Mouse (Mus musculus): ENCODE measurements around the gene Ddx19a. TPM values are rescaled to one million over a fixed set of nuclear protein-coding genes. Genes with fewer than 3 reads are reported as not detected.
"Not testable (repeated sequence)": the region's sequence is repeated elsewhere in the genome, so short reads cannot be mapped to it uniquely, and the experiment has no call there.

Ddx19a gene
- total RNA-seq, 2 experiments from 2014 or later, result 39.2 to 41.1 TPM

GRCm38 (mm10) chr8:110940682-110941452, 56.7 kb downstream of the Ddx19a start:
- intact Hi-C loops (cut with DNase I), result no loop called here
- no peak for DNase-seq

- intact Hi-C loops (cut with DNase I), result loop anchor here (2.0 kb wide), 1 partner anchor 26 kb away; no protein-coding TSS in a partner anchor
- peak; percentile 78 to 79 for DNase-seq
Measured at GRCm38 (mm10) chr8:110938882-110939589, 58.6 kb downstream of the Ddx19a start.

GRCm38 (mm10) chr8:110936217-110936616, 61.4 kb downstream of the Ddx19a start:
- intact Hi-C loops (cut with DNase I), result no loop called here
- peak in 1 of 2 experiments; percentile 50 for DNase-seq

GRCm38 (mm10) chr8:110933272-110933671, 64.3 kb downstream of the Ddx19a start:
- intact Hi-C loops (cut with DNase I), result no loop called here
- no peak for DNase-seq

- intact Hi-C loops (cut with DNase I), result no loop called here
- no peak for DNase-seq
Measured at GRCm38 (mm10) chr8:110932444-110932843, 65.2 kb downstream of the Ddx19a start.

- intact Hi-C loops (cut with DNase I), result no loop called here
- DNase-seq, result peak; percentile 93 to 95
Measured at GRCm38 (mm10) chr8:110931176-110931939, 66.2 kb downstream of the Ddx19a start.

GRCm38 (mm10) chr8:110929672-110930071, 67.9 kb downstream of the Ddx19a start:
- not testable (repeated sequence) for DNase-seq
- intact Hi-C loops (cut with DNase I), result loop anchor here (1.0 kb wide), 1 partner anchor 9 kb away; no protein-coding TSS in a partner anchor

- DNase-seq, result no peak
- intact Hi-C loops (cut with DNase I), result loop anchor here (1.0 kb wide), 1 partner anchor 9 kb away; no protein-coding TSS in a partner anchor
Measured at GRCm38 (mm10) chr8:110929066-110929465, 68.5 kb downstream of the Ddx19a start.

- no peak for DNase-seq
- intact Hi-C loops (cut with DNase I), result no loop called here
Measured at GRCm38 (mm10) chr8:110928435-110928834, 69.2 kb downstream of the Ddx19a start.

GRCm38 (mm10) chr8:110926690-110927089, 70.9 kb downstream of the Ddx19a start:
- DNase-seq, result no peak
- intact Hi-C loops (cut with DNase I), result no loop called here

GRCm38 (mm10) chr8:110925691-110926140, 71.9 kb downstream of the Ddx19a start:
- intact Hi-C loops (cut with DNase I), result no loop called here
- no peak for DNase-seq

Small RNA genes within 50 kb of the gene (microRNA-seq; reads per million reads assigned to microRNA genes)
- gene Gm24103, result 0 reads per million in 2 experiments
- 0.24 to 0.70 reads per million in 2 experiments for gene Mir3473d

Other genes with a start within 250 kb of the Ddx19a start
- gene Il34, start 191.9 kb downstream of the Ddx19a start, total RNA-seq (2021), result 1 to 10 TPM; 5.1 to 8.1 TPM
- 10 to 100 TPM; 53.0 to 60.8 TPM for gene Cog4, start 151.2 kb downstream of the Ddx19a start, total RNA-seq (2021)
- 10 to 100 TPM; 52.2 to 57.0 TPM for gene Sf3b3, start 151.0 kb downstream of the Ddx19a start, total RNA-seq (2021)
- gene Fuk, start 95.3 kb downstream of the Ddx19a start, total RNA-seq (2021), result 1 to 10 TPM; 6.8 to 8.6 TPM
- gene St3gal2, start 77.9 kb downstream of the Ddx19a start, total RNA-seq (2021), result 10 to 100 TPM; 34.4 to 45.3 TPM
- gene Ddx19b, start 34.0 kb upstream of the Ddx19a start, total RNA-seq (2021), result 10 to 100 TPM; 12.2 to 12.8 TPM
- 10 to 100 TPM; 39.1 to 42.0 TPM for gene Aars, start 35.3 kb upstream of the Ddx19a start, total RNA-seq (2021)
- gene Exosc6, start 58.5 kb upstream of the Ddx19a start, total RNA-seq (2021), result not detected
- under 1 TPM; 0.12 to 0.24 TPM for gene Clec18a, start 94.6 kb upstream of the Ddx19a start, total RNA-seq (2021)
- 10 to 100 TPM; 75.0 to 78.5 TPM for gene Pdpr, start 96.8 kb upstream of the Ddx19a start, total RNA-seq (2021)